In the genomic region with DNA sequence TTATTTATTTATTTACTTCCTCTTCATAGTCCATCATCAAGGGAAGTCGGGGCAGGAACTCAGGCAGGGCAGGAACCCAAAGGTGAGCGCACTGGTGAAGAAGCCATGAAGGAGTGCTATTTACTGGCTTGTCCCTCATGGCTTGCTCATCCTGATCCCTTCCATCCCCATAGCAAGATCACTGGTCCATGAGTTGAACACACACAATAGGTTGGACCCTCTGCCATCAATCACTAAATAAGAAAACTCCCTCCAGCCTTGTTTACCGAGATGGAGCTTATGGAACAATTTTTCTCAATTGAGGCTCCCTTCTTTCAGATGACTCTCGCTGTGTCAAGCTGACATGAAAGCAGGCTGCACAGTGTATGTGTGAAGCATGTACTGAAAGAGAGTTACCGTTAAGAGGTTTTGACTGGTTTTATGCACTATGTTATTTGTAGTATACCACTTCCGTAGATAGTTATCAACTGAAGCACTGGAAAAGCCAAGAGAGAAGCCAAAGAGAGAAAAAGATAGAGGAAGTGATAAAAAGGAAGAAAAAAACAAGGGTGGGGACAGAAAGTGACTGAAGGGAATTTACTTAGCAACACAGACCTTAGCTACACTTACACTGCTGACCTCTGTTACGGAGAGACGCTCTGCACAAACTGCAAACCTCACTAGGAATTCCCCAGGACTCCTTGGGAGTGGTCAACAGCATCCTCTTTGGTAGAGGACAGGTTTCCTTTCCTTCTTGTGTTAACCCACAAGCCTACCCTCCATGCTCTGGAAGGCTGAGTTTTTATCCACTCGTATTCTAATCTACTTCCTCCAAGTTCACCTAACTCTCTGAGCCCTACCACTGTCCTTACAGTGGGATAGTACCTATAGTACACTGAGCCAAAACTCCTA, we compare ENCODE assay signal across 17 mouse cellular contexts. TPM values are rescaled to one million over a fixed set of nuclear protein-coding genes. Genes with fewer than 3 reads are reported as not detected.
DNase-seq lines count a peak whose midpoint lies in the region; ATAC-seq and TF ChIP-seq lines count a peak whose summit lies in the region.
"Had no signal": no experiment of that assay in that cellular context is flagged by ENCODE, and none has a peak within 500 bp of the region (broad histone marks: within the 10 kb centered on the region; RNA-seq: fewer than 3 reads in every experiment).

No protein-coding gene starts in this region.

- no peaks in the 10 kb centered on the region for H3K27me3 ChIP-seq in thymus, adult 2 months (ENCODE audit: control insufficient read depth, insufficient read depth, low read length)
- H3K27me3 ChIP-seq in forebrain, postnatal 0 days (ENCODE audit: insufficient read depth, low read length) = no peaks in the 10 kb centered on the region
- H3K27me3 ChIP-seq in midbrain, embryonic 14.5 days (ENCODE audit: control insufficient read depth, insufficient read depth, low read length) = no peaks in the 10 kb centered on the region
- H3K27me3 ChIP-seq: hindbrain, embryonic 13.5 days; midbrain, embryonic 12.5 days; neural tube, embryonic 12.5 days had no signal

- H3K4me2 ChIP-seq in forebrain, postnatal 0 days (ENCODE audit: low read depth) = no peak overlapping the region
- H3K4me2 ChIP-seq in midbrain, embryonic 14.5 days (ENCODE audit: low read length) = no peak overlapping the region
- H3K4me2 ChIP-seq: hindbrain, embryonic 13.5 days; lung, embryonic 14.5 days; midbrain, embryonic 12.5 days; neural tube, embryonic 12.5 days had no signal

- DNase-seq in thymus, adult 2 months = peak; percentile 49
- no peak for DNase-seq in thymus, adult 18-20 months
- DNase-seq in thymus, postnatal 14 days = peak; percentile 50
- DNase-seq in forebrain, postnatal 0 days = no peak
- no peak for DNase-seq in cerebellum, adult 8-10 months
- DNase-seq in midbrain, embryonic 14.5 days = no peak
- DNase-seq: cerebellum, adult 11-12 months; heart, adult 18-20 months; lung, embryonic 14.5 days; right cerebral cortex, adult 18-20 months had no signal

- peak overlapping the region; percentile 91 for H3K27ac ChIP-seq in thymus, adult 2 months (ENCODE audit: control insufficient read depth, insufficient read depth, low read length)
- 0 out of 2 replicates have a peak overlapping the region, but pooled peaks have one; percentile 15 for H3K27ac ChIP-seq in macrophage
- no peak overlapping the region for H3K27ac ChIP-seq in forebrain, postnatal 0 days (ENCODE audit: low read depth, low read length)
- no peak overlapping the region for H3K27ac ChIP-seq in midbrain, embryonic 14.5 days (replicated peaks; ENCODE audit: low read depth, low read length)
- H3K27ac ChIP-seq: hindbrain, embryonic 13.5 days; layer of hippocampus, adult 2 months; midbrain, embryonic 12.5 days; neural tube, embryonic 12.5 days had no signal

- TF ChIP-seq CTCF in thymus, adult 2 months (IDR thresholded peaks at IDR 0.05; ENCODE audit: borderline replicate concordance, control insufficient read depth, extremely low read depth, insufficient read depth, low read length, poor library complexity) = no peak
- no peak for TF ChIP-seq CTCF in forebrain, postnatal 0 days (IDR thresholded peaks at IDR 0.05; ENCODE audit: low read depth)

- peak; percentile 27 for ATAC-seq in erythroid progenitor cell, adult 5-6 weeks (replicated peaks; ENCODE audit: low FRiP score, poor library complexity, severe bottlenecking)
- ATAC-seq in forebrain, postnatal 0 days = no peak
- ATAC-seq in midbrain, embryonic 14.5 days (ENCODE audit: low FRiP score, low TSS enrichment) = no peak

- H3K79me2 ChIP-seq in macrophage (ENCODE audit: inconsistent target) = no peaks in the 10 kb centered on the region

- WGBS in thymus, adult 2 months = 5% methylated on average over 9 of the region's 9 CpGs
- WGBS in macrophage (ENCODE audit: missing documents) = 20% methylated on average over 9 of the region's 9 CpGs
- 87% methylated on average over 9 of the region's 9 CpGs for WGBS in forebrain, postnatal 0 days
- WGBS in midbrain, embryonic 14.5 days = 80% methylated on average over 9 of the region's 9 CpGs

- peaks cover 22% of the 10 kb centered on the region for H3K4me1 ChIP-seq in thymus, adult 2 months (replicated peaks; ENCODE audit: control insufficient read depth, insufficient read depth, low read length)
- H3K4me1 ChIP-seq in forebrain, postnatal 0 days (ENCODE audit: insufficient read depth) = no peaks in the 10 kb centered on the region
- no peaks in the 10 kb centered on the region for H3K4me1 ChIP-seq in midbrain, embryonic 14.5 days (ENCODE audit: control insufficient read depth, insufficient read depth, low read length)
- H3K4me1 ChIP-seq: hindbrain, embryonic 13.5 days; midbrain, embryonic 12.5 days; neural tube, embryonic 12.5 days had no signal

- no peak overlapping the region for H3K4me3 ChIP-seq in thymus, adult 2 months (ENCODE audit: control insufficient read depth, insufficient read depth, low read length)
- no peak overlapping the region for H3K4me3 ChIP-seq in macrophage (ENCODE audit: inconsistent target)
- no peak overlapping the region for H3K4me3 ChIP-seq in forebrain, postnatal 0 days (ENCODE audit: low read depth, low read length)
- no peak overlapping the region for H3K4me3 ChIP-seq in midbrain, embryonic 14.5 days (replicated peaks; ENCODE audit: low read depth, low read length)
- H3K4me3 ChIP-seq: erythroblast, embryonic 14.5 days; hindbrain, embryonic 13.5 days; layer of hippocampus, adult 2 months; midbrain, embryonic 12.5 days; neural tube, embryonic 12.5 days had no signal

- H3K36me3 ChIP-seq in thymus, adult 2 months (ENCODE audit: control insufficient read depth, insufficient read depth, low read length) = no peaks in the 10 kb centered on the region
- no peaks in the 10 kb centered on the region for H3K36me3 ChIP-seq in macrophage (ENCODE audit: inconsistent target)
- H3K36me3 ChIP-seq in forebrain, postnatal 0 days (ENCODE audit: insufficient read depth) = no peaks in the 10 kb centered on the region
- H3K36me3 ChIP-seq in midbrain, embryonic 14.5 days (ENCODE audit: control insufficient read depth, insufficient read depth, low read length) = no peaks in the 10 kb centered on the region
- H3K36me3 ChIP-seq: hindbrain, embryonic 13.5 days; midbrain, embryonic 12.5 days; neural tube, embryonic 12.5 days had no signal

- no peak overlapping the region for H3K9ac ChIP-seq in forebrain, postnatal 0 days
- H3K9ac ChIP-seq in midbrain, embryonic 14.5 days (replicated peaks; ENCODE audit: low read length) = no peak overlapping the region
- H3K9ac ChIP-seq: hindbrain, embryonic 13.5 days; lung, embryonic 14.5 days; midbrain, embryonic 12.5 days; neural tube, embryonic 12.5 days had no signal

- TF ChIP-seq POLR2A in thymus, adult 2 months (IDR thresholded peaks at IDR 0.05; ENCODE audit: control insufficient read depth, extremely low read depth, insufficient read depth, low read length, poor library complexity) = no peak

- H3K9me3 ChIP-seq in forebrain, postnatal 0 days (ENCODE audit: low read length) = no peaks in the 10 kb centered on the region
- no peaks in the 10 kb centered on the region for H3K9me3 ChIP-seq in midbrain, embryonic 14.5 days (ENCODE audit: control insufficient read depth, low read length)
- H3K9me3 ChIP-seq: hindbrain, embryonic 13.5 days; midbrain, embryonic 12.5 days; neural tube, embryonic 12.5 days had no signal

RNA-seq across cellular contexts. Expression of a gene that starts 9.5 kb away (rescaled TPM):
- polyA plus RNA-seq in thymus, adult 2 months (2012; rRNA removed) = 112 and 127 TPM in 2 replicates
- 742 and 874 TPM in 2 replicates for total RNA-seq in erythroid progenitor cell, adult 5-6 weeks (2015; ENCODE audit: low replicate concordance)
- total RNA-seq in erythroid progenitor cell, adult 5-6 weeks (2017; ENCODE audit: low replicate concordance) = 624 and 761 TPM in 2 replicates
- total RNA-seq in macrophage (2018; cell fraction: chromatin; rRNA removed) = 100 to 1,000 TPM in 25 of 26 experiments, 10 to 100 TPM in 1; 99.8 to 292 (median 199) TPM
- 100 to 1,000 TPM; 255 to 660 (median 372) TPM for total RNA-seq in macrophage (2018; cell fraction: cytosol; rRNA removed)
- total RNA-seq in macrophage (2018; cell fraction: nucleus; rRNA removed) = 100 to 1,000 TPM; 189 to 618 (median 367) TPM
- 220 to 294 TPM (median 226 TPM) in 3 replicates for polyA plus RNA-seq in macrophage (2018)
- total RNA-seq in forebrain, postnatal 0 days (2014; rRNA removed) = 46.4 and 47.3 TPM in 2 replicates
- 135 and 210 TPM in 2 replicates for polyA plus RNA-seq in forebrain, postnatal 0 days (2015; fragmentation: Nextera tagmentation; extraction: Ambion mirVana)
- 133 and 137 TPM in 2 replicates for polyA plus RNA-seq in midbrain, embryonic 14.5 days (2014; fragmentation: Nextera tagmentation; extraction: Ambion mirVana)

Comparison
In these comparisons a context has a peak if more than half of its experiments do, and no peak if none do; other contexts are left out.
1. DNase-seq: peak in thymus, adult 2 months (single experiment) and thymus, postnatal 14 days (single experiment); none in thymus, adult 18-20 months (0 of 2), forebrain, postnatal 0 days (single experiment), cerebellum, adult 8-10 months (single experiment) and midbrain, embryonic 14.5 days (single experiment).
2. H3K27ac ChIP-seq: peak in thymus, adult 2 months (single experiment) and macrophage (single experiment); none in forebrain, postnatal 0 days (single experiment) and midbrain, embryonic 14.5 days (single experiment).